Mouse (Mus musculus): ENCODE measurements around the gene Ppp3ca.

The Ppp3ca gene

GRCm38 (mm10) chr3:136782058-136782457, 112.1 kb downstream of the Ppp3ca start:
- no peaks in the 10 kb centered on the region for H3K27me3 ChIP-seq (ENCODE audit: insufficient read depth, low read length)
- no peaks in the 10 kb centered on the region for H3K9me3 ChIP-seq (ENCODE audit: low read length)
- no peak overlapping the region for H3K4me3 ChIP-seq (replicated peaks; ENCODE audit: low read length)
- H3K4me1 ChIP-seq (replicated peaks; ENCODE audit: low read depth, low read length) = no peaks in the 10 kb centered on the region
- H3K36me3 ChIP-seq (ENCODE audit: insufficient read depth, low read length) = no peaks in the 10 kb centered on the region
- no peak for TF ChIP-seq NANOG (IDR thresholded peaks at IDR 0.05; ENCODE audit: borderline replicate concordance, low read length)
- no peak for TF ChIP-seq CTCF (conservative IDR thresholded peaks at IDR 0.05; ENCODE audit: low read length)
- no peak for TF ChIP-seq POU5F1 (IDR thresholded peaks at IDR 0.05; ENCODE audit: borderline replicate concordance, low read length)

- peaks cover 6% of the 10 kb centered on the region for H3K4me1 ChIP-seq (replicated peaks; ENCODE audit: low read depth, low read length)
- no peak overlapping the region for H3K4me3 ChIP-seq (replicated peaks; ENCODE audit: low read length)
- H3K9me3 ChIP-seq (ENCODE audit: low read length) = no peaks in the 10 kb centered on the region
- H3K27me3 ChIP-seq (ENCODE audit: insufficient read depth, low read length) = no peaks in the 10 kb centered on the region
- no peaks in the 10 kb centered on the region for H3K36me3 ChIP-seq (ENCODE audit: insufficient read depth, low read length)
- TF ChIP-seq NANOG (IDR thresholded peaks at IDR 0.05; ENCODE audit: borderline replicate concordance, low read length) (no peak), CTCF (conservative IDR thresholded peaks at IDR 0.05; ENCODE audit: low read length) (no peak), POU5F1 (IDR thresholded peaks at IDR 0.05; ENCODE audit: borderline replicate concordance, low read length) (no peak)
These were observed 115.8 kb downstream of the Ppp3ca start for GRCm38 (mm10) chr3:136785686-136786085.

GRCm38 (mm10) chr3:136790261-136790871, 120.4 kb downstream of the Ppp3ca start:
- Histone ChIP-seq H3K4me1 (replicated peaks; ENCODE audit: low read depth, low read length) (peaks cover 15% of the 10 kb centered on the region), H3K4me3 (replicated peaks; ENCODE audit: low read length) (no peak overlapping the region), H3K27me3 (ENCODE audit: insufficient read depth, low read length) (no peaks in the 10 kb centered on the region), H3K36me3 (ENCODE audit: insufficient read depth, low read length) (no peaks in the 10 kb centered on the region), H3K9me3 (ENCODE audit: low read length) (no peaks in the 10 kb centered on the region)
- TF ChIP-seq NANOG (IDR thresholded peaks at IDR 0.05; ENCODE audit: borderline replicate concordance, low read length) = no peak
- no peak for TF ChIP-seq CTCF (conservative IDR thresholded peaks at IDR 0.05; ENCODE audit: low read length)
- TF ChIP-seq POU5F1 (IDR thresholded peaks at IDR 0.05; ENCODE audit: borderline replicate concordance, low read length) = no peak

- Histone ChIP-seq H3K36me3 (ENCODE audit: insufficient read depth, low read length) (no peaks in the 10 kb centered on the region), H3K4me1 (replicated peaks; ENCODE audit: low read depth, low read length) (peaks cover 15% of the 10 kb centered on the region), H3K9me3 (ENCODE audit: low read length) (no peaks in the 10 kb centered on the region), H3K4me3 (replicated peaks; ENCODE audit: low read length) (no peak overlapping the region), H3K27me3 (ENCODE audit: insufficient read depth, low read length) (no peaks in the 10 kb centered on the region)
- no peak for TF ChIP-seq POU5F1 (IDR thresholded peaks at IDR 0.05; ENCODE audit: borderline replicate concordance, low read length)
- no peak for TF ChIP-seq CTCF (conservative IDR thresholded peaks at IDR 0.05; ENCODE audit: low read length)
- no peak for TF ChIP-seq NANOG (IDR thresholded peaks at IDR 0.05; ENCODE audit: borderline replicate concordance, low read length)
These were observed 121.5 kb downstream of the Ppp3ca start for GRCm38 (mm10) chr3:136791404-136791803.

GRCm38 (mm10) chr3:136791946-136792345, 122.0 kb downstream of the Ppp3ca start:
- H3K36me3 ChIP-seq (ENCODE audit: insufficient read depth, low read length) = no peaks in the 10 kb centered on the region
- peaks cover 15% of the 10 kb centered on the region for H3K4me1 ChIP-seq (replicated peaks; ENCODE audit: low read depth, low read length)
- no peaks in the 10 kb centered on the region for H3K9me3 ChIP-seq (ENCODE audit: low read length)
- TF ChIP-seq NANOG (IDR thresholded peaks at IDR 0.05; ENCODE audit: borderline replicate concordance, low read length) = no peak
- TF ChIP-seq CTCF (conservative IDR thresholded peaks at IDR 0.05; ENCODE audit: low read length) = no peak; the same call in 1 of the 2 replicates
- TF ChIP-seq POU5F1 (IDR thresholded peaks at IDR 0.05; ENCODE audit: borderline replicate concordance, low read length) = no peak
- no peaks in the 10 kb centered on the region for H3K27me3 ChIP-seq (ENCODE audit: insufficient read depth, low read length)
- H3K4me3 ChIP-seq (replicated peaks; ENCODE audit: low read length) = no peak overlapping the region

- H3K9me3 ChIP-seq (ENCODE audit: low read length) = no peaks in the 10 kb centered on the region
- no peaks in the 10 kb centered on the region for H3K36me3 ChIP-seq (ENCODE audit: insufficient read depth, low read length)
- H3K4me1 ChIP-seq (replicated peaks; ENCODE audit: low read depth, low read length) = peaks cover 15% of the 10 kb centered on the region
- no peak overlapping the region for H3K4me3 ChIP-seq (replicated peaks; ENCODE audit: low read length)
- TF ChIP-seq CTCF (conservative IDR thresholded peaks at IDR 0.05; ENCODE audit: low read length) = no peak
- TF ChIP-seq NANOG (IDR thresholded peaks at IDR 0.05; ENCODE audit: borderline replicate concordance, low read length) = no peak
- no peaks in the 10 kb centered on the region for H3K27me3 ChIP-seq (ENCODE audit: insufficient read depth, low read length)
These were observed 123.5 kb downstream of the Ppp3ca start for GRCm38 (mm10) chr3:136793411-136793810.

GRCm38 (mm10) chr3:136794426-136795217, 124.7 kb downstream of the Ppp3ca start:
- TF ChIP-seq CTCF (conservative IDR thresholded peaks at IDR 0.05; ENCODE audit: low read length) = no peak
- Histone ChIP-seq H3K4me1 (replicated peaks; ENCODE audit: low read depth, low read length) (peaks cover 15% of the 10 kb centered on the region), H3K9me3 (ENCODE audit: low read length) (no peaks in the 10 kb centered on the region), H3K36me3 (ENCODE audit: insufficient read depth, low read length) (no peaks in the 10 kb centered on the region), H3K27me3 (ENCODE audit: insufficient read depth, low read length) (no peaks in the 10 kb centered on the region), H3K4me3 (replicated peaks; ENCODE audit: low read length) (no peak overlapping the region)

GRCm38 (mm10) chr3:136798896-136799295, 129.0 kb downstream of the Ppp3ca start:
- Histone ChIP-seq H3K27me3 (ENCODE audit: insufficient read depth, low read length) (no peaks in the 10 kb centered on the region), H3K4me1 (replicated peaks; ENCODE audit: low read depth, low read length) (no peaks in the 10 kb centered on the region), H3K36me3 (ENCODE audit: insufficient read depth, low read length) (no peaks in the 10 kb centered on the region), H3K9me3 (ENCODE audit: low read length) (no peaks in the 10 kb centered on the region), H3K4me3 (replicated peaks; ENCODE audit: low read length) (no peak overlapping the region)
- no peak for TF ChIP-seq CTCF (conservative IDR thresholded peaks at IDR 0.05; ENCODE audit: low read length)

GRCm38 (mm10) chr3:136802595-136802994, 132.7 kb downstream of the Ppp3ca start:
- Histone ChIP-seq H3K9me3 (ENCODE audit: low read length) (no peaks in the 10 kb centered on the region), H3K4me1 (replicated peaks; ENCODE audit: low read depth, low read length) (no peaks in the 10 kb centered on the region), H3K36me3 (ENCODE audit: insufficient read depth, low read length) (no peaks in the 10 kb centered on the region), H3K4me3 (replicated peaks; ENCODE audit: low read length) (no peak overlapping the region), H3K27me3 (ENCODE audit: insufficient read depth, low read length) (no peaks in the 10 kb centered on the region)
- TF ChIP-seq POU5F1 (IDR thresholded peaks at IDR 0.05; ENCODE audit: borderline replicate concordance, low read length) (no peak), CTCF (conservative IDR thresholded peaks at IDR 0.05; ENCODE audit: low read length) (no peak), NANOG (IDR thresholded peaks at IDR 0.05; ENCODE audit: borderline replicate concordance, low read length) (no peak)
